Mouse (Mus musculus): ENCODE measurements at regions not wholly inside any gene's neighbourhood (a gene's known extent, or its start where the extent isn't known, plus 50 kb on each side); places are given as distances from the start of the nearest gene placed in this dataset.
A peak's percentile ranks its signal among the peaks of the same experiment; 100 is the strongest.

DNA sequence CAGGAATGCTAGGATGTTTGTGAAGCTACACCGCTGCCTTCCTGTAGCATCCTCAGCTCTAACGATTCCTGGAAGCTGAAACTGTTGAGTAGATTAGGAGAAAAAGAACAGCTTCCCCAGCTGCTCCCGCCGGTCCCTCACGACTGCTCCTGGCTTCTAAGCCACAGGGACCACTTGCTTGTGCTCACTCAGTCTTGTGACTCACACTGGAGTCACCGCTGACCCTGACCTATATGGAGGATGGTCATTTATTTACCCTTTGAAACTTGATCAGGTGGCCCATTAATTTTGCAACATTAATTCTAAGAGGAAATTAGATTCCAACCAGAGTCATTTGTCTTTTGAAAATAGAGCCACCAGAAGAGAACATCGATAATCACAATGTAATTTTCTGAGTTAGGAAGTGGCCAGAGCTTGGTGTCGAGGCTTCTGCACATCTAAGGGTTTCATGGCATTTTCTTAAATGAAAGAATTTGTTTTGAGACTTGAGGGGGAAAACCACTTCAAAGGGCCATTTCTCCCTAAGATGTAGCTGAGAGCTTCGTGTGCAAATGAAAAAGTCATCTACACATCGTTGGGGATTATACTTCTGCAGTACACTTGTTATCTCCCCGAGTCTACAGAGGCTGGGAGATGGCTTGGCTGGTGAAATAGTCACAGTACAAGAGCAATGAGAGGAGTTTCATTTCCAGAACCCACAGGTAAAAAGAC is 153.8 kb upstream of the Runx1 start:
- DNase-seq (ENCODE audit: extremely low spot score, low spot score) = no peak

DNA sequence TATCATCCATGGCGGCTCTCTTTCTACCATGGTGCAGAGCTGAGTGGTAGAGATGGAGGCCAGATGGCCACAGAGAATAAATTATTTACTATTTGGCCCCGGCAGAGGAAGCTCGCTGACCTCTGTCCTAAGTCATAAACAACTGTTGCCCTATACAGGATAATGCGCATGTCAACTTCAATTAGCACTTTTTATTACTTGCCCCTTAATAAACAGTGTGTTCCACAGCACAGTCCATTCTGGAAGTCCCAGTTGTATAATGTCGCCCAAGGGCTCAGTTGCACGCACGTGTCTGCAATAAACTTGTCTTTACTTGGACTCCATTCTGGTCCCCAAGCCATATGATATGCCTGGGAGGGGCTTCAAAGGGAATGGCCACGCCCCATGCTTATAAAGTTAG is 150.1 kb upstream of the Runx1 start:
- DNase-seq (ENCODE audit: extremely low spot score, low spot score) = no peak

DNA sequence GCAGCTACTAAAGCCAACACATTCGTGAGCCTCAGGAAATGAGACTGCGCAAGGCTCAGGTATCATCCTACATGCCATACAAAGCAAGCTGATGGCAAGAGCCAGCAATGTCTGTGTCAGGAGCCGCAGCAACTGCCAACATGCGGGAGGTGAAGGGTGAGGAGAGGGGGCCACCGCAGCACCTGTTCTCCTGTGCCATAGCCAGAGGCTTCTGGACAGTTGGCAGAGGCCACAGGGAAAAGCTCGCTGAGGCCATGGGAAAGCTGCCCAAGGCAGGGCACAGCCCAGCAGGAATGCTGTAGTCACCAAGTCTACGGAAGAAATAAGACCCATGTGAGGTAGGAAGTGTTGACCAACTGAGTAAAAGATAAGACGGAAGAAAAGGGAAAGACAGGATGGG is 149.1 kb upstream of the Runx1 start:
- no peak for DNase-seq (ENCODE audit: extremely low spot score, low spot score)

DNA sequence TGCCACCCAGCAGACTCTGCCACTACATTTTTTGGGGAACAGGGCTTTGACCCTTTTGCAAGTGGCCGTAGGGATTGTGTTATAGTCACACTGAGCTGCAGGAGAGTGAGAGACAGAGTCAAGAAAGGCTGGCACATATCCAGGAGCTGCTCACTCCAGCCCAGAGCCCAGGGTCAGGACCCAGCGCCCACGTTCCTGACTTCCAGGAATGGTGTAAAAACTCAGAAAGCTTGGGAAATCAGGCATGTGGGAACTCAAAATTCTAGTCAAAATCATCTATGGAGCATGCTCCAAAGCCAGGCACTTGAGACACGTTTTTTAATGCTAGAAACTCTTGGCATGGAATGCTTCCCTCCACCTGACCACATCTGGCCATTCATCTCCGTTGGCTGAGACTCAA is 146.7 kb upstream of the Runx1 start:
- DNase-seq (ENCODE audit: extremely low spot score, low spot score) = no peak

DNA sequence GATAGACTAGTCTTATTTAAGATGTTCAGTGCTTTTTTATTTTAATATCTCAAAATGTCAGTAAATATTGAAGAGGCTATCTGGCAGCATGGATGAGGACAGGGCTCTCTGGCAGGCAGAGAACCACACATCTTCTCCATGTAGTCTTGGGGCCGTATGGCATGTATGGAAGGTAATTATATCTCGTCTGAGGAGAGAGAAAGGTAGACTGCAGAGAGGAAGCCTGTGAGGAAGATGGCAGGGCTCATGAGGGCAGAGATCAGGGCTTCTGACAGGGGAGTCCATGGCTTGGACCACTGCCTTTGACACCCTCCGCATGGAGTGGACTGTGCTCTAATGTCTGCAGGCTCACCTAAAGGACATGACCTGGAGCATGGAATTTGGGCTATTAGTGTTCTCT is 146.0 kb upstream of the Runx1 start:
- DNase-seq (ENCODE audit: extremely low spot score, low spot score) = no peak

DNA sequence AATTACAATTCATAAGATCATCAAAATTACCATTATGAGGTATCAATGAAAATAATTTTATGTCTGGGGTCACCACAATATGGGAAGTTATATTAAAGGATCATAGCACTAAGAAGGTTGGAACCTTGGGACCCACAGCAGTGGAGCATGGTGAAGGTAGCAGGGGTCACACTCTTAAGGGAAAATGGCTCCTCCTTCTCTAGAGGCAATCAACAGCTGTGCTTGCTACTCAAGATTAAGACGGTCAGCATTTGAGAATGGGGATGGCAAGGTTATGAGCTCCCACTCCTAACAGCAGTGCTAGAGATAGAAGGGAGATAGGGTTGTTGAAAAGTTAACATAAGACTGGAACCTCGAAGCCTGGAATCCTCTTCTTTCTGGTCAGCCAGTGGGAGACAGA is 144.6 kb upstream of the Runx1 start:
- DNase-seq (ENCODE audit: extremely low spot score, low spot score) = no peak

DNA sequence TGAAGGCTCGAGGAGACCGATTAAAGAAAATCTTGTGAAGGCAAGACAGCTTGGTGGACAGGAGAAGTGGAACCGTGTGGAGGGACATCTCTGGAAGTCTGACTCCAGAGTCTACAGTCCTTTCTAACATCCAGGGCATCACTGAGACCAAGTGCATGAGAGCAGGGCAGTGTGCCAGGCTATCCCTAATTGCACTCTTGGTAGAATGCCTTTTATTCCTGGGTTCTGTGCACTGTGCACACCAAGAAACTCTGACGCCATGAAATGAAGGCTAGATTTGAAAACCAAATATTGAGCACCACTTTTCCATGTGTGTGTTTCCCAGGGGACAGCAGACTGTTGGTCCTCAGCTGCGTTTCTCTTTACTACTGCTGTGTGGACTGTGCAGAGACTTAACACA is 143.1 kb upstream of the Runx1 start:
- DNase-seq (ENCODE audit: extremely low spot score, low spot score) = no peak

DNA sequence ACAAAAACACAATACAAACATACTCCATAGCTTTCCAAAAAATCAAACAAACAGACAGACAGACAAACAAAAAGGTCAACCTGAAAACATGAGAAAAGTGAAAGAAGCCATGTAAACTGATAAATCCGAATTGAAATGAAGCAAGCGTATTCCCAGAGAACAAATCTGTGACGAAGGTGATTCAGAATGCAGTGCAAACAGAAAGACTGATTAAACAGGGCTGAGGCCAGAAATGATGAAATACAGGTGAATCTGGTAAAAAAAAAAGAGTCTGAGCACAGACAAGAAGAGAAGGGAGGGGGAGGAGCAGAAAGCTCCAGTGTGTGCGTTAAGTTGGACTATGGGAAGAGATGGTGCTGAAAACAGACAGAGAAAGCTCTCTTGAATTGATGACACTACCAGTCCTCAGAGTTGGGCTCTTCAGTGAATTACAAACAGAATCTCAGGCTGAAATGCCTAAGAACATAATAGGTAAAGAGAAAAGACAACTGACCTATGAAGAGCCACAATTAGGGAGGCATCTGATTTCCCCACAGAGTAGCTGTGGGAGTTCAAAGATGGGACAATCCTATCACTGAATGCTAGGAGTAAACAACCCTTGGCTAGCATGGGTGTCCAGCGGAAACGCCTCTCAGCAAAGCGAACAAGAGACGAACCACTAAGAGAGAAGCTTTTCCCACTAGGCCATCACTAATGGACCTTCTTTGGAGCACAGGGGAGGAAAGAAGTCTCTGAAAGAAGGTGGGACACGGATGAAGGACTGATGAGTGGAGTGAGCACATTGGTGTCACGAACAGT is 140.3 kb upstream of the Runx1 start:
- DNase-seq (ENCODE audit: extremely low spot score, low spot score) = no peak

DNA sequence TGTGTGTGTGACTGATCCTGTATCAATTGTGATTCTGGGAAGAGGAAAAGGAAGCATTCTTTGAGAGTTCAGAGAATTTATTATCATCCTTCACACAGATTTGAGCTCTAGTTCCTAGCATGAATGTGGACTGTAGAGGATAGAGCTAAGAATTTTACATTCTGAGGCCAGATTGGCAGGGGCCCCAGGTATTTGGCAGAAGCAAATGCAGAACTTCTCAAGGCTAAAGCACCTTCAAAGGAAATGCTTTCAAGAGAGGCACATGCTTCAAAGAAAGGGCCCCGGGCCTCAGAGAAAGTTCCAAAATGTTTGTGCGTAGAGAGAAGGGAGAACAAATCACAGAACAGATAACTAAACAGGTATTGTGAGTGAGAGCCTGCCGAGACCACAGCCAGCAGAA is 139.7 kb upstream of the Runx1 start:
- no peak for DNase-seq (ENCODE audit: extremely low spot score, low spot score)

DNA sequence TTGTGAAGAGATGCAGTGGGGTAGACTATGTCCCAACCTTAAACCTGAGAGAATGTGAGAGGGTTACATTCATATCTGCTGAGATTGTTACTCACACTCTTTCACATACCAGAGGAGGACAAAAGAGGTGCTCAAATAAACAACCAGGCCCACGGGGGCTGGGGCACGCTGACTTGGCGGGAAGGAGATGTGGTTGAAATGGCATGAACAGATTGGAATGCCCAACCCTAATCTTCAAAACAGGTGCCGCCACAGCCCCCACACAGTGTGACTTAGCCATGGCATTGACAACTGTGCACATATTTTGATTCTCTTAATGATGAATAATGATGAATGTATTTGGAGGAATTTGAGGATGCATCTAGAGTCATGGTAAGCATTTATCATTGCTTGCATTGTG is 137.6 kb upstream of the Runx1 start:
- DNase-seq (ENCODE audit: extremely low spot score, low spot score) = no peak

DNA sequence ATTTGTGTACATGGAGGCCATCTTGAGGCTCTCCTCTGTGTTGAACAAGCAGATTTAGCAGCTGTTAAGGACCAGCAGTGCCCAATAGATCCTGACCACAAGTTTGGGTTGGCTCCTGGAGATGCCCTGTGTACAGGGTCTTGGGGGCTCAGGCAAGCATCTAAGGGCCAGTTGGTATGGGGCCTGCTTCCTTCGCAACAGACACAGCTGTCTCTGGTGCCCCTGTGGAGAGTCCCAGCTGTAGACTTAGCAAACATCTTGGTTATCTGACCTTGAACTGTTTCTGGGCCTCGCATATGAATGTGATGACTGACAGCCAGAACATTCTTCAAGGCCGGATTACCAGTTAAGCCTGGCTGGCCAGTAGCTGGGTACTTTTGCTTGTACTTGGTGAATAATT is 135.4 kb upstream of the Runx1 start:
- DNase-seq (ENCODE audit: extremely low spot score, low spot score) = no peak

DNA sequence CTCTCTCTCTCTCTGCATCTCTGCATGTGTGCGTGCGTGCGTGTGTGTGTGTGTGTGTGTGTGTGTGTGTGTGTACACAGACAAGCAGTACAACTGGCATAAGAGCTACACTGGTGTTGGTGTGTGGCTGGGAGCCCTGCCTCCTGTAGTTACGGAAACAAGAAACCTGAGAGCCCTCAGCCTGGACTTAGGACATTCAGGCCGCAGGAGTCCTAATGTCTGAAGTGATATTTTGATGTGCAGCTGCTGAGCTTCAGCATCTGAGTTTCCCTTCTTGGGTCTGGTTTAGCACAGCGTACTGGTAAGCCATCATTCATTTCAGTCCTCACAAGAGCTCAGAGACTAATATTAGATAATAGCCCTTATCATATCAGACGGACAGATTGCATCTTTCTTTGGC is 134.8 kb upstream of the Runx1 start:
- DNase-seq (ENCODE audit: extremely low spot score, low spot score) = no peak

DNA sequence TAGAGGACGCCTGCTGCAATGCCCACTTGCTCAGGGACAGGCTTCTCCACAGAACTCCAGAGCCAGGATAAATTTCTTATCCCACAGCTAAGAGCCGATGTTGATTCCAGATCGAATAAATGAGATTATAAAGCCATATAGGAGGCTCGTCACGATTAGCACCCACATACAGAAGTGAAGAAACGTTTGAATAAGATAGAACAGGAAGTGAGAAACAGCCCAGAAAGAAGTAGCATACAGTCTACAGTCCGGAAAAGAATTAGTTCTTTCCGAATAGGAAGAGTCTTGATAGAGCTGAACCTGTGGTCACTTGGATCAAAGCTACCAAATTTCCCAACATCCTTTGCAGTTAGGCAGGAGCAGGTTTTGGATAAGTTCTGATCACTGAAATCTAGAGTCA is 133.0 kb upstream of the Runx1 start:
- DNase-seq (ENCODE audit: extremely low spot score, low spot score) = no peak

DNA sequence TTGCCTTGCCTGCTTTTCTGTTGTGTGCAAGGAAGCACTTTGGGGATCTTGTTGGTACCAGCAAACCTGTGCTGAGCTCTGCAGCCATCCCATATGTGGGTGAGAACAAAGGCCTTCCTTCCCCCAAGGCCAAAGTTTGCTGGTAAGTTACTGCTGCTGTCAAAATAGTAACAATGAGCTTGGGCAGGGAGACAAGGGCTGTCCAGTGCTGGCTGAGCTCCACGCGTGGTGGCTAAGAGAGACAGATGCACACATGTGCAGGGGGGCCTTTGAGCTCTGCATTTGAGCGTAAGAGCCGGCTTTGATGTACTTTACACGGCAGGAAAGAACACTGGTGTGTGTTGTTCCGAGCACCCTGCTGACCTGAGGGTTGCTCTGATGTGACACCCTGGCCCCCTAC is 132.2 kb upstream of the Runx1 start:
- DNase-seq (ENCODE audit: extremely low spot score, low spot score) = no peak

DNA sequence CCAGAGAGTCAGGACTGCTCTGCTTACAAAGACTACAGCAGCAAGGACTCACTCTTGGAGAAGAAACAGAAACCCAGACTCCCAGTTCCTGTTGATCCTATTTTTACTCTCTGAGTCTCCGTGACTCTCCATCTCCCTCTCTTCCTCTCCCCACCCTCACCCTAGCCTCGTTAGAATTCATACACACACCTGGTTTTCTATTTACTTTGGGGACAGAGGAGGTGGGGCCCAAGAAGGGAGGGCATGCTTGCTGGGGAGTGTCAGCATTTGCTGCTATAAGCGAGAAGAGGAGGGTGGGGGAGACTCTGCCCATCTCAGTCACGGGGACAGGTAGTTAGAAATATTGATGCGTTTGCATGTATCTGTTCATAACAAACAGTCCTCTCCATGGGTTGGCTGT is 129.6 kb upstream of the Runx1 start:
- no peak for DNase-seq (ENCODE audit: extremely low spot score, low spot score)

DNA sequence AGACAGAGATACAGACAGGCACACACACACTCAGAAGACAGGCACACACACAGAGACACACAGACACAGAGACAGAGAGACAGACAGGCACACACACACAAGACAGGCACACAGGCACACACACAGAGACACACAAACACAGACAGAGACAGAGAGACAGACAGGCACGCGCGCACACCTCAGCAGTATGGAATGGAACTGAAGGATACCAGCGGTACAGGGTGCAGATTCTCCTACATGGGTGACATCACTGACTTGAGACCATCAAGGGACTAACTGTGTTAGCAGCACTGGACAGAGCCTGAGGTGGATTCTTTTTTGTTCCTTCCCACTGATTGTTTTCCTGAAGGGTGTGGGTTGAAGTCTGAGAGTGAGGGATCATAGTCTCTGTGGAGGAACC is 129.1 kb upstream of the Runx1 start:
- DNase-seq (ENCODE audit: extremely low spot score, low spot score) = no peak

DNA sequence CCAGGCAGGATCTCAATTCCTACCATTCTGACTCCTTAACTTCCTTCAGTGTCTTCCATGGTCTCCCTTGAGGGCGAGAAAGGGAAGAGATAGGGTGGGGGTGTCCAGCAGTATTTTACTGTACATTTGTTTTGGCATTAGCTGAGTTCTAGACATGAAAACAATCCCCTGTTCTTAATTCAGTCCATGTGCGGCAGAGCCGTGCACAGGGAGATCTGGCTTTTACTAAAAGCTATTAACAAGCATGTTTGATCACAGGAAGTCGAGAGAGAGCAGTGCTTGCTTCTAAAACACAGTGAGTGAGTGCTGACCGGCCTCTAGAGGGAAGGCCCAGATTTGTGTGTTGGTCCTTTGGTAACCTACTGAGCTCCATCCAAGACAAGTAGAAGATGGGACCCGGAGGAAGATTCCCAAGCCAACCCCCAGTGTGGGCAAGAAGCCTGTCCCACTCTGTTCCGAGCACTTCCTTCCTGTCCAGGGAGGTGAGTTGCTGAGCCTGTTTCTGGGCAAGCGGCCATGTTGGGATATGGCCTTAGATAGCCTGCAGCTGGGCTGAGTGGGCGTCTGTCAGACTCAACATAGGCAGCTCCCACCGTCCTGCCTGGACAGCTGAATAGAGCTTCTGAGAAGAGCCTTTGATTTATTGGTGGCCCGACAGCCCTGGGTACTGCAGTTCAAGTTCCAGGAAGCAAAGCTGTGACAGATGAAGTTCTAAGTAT is 128.1 kb upstream of the Runx1 start:
- peak; percentile 43 for DNase-seq (ENCODE audit: extremely low spot score, low spot score)

DNA sequence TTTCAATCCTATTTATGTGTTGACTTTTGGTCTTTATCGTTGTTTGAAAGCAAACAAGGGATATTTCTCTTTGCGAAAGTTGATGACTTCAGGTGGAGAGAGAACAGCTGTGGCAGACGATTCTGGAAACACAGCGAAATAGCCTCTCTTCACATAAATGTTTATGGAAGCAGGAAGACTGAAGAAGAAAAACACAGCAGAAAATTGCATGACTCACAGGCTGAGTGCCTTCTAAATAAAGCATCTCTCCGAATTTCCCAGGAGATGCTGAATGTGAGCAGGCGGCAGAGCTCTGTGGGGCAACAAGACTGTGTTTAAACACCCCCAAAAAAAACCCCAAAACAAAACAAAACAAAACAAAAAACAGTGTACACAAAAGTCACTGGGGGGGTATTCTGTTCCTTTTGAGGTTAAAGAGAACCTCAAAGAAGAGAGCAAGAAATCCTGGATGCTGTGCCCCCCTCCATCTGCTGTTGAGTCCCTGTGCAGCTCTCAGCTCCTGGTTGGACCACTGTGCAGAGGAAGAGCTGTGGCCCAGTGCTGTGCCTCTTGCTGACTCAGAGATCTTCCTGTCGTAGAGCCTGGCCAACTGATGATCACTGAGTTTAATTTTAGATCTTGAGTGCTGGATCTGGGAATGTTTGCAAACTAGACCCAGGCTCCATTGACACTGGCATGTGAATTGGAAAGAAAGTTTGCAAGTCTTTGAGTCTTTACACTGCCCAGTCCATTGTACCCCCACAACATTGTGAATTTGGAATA is 126.6 kb upstream of the Runx1 start:
- no peak for DNase-seq (ENCODE audit: extremely low spot score, low spot score)

DNA sequence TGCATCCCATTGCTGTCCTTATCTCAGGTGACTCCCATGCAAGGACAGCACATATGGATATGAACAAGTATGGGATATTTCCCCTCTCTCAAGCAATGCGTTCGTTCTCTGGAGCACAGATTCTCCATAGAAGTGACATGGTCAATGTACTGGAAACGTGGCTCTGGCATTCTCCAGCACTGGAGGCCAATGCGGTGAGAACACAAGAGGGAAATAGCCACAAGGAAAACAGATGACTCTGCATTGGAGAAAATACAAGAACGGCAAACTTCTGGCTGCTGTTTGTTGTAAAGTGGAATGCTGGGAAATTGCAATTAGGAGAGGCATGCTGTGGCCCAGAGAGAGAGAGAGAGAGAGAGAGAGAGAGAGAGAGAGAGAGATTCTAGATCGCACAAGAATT is 125.6 kb upstream of the Runx1 start:
- DNase-seq (ENCODE audit: extremely low spot score, low spot score) = no peak

DNA sequence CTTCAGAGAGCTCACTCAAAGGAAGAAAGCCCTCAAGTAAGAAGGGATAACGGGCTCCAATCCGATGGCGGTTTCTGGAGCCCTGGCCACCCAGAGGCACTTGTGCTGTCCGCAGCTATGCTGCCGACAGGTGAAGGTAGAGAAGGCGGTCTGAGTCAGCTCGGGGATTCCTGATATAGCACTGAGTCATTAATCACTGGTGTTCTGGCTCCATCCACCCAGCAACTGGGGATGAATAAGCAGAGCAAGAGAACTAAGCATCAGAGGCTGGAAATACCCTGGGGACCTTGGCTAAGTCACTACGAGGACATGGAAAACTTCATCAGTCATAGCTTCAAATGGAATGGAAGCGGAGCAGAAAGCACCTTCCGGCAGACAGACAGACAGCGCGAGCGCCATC is 122.5 kb upstream of the Runx1 start:
- no peak for DNase-seq (ENCODE audit: extremely low spot score, low spot score)

DNA sequence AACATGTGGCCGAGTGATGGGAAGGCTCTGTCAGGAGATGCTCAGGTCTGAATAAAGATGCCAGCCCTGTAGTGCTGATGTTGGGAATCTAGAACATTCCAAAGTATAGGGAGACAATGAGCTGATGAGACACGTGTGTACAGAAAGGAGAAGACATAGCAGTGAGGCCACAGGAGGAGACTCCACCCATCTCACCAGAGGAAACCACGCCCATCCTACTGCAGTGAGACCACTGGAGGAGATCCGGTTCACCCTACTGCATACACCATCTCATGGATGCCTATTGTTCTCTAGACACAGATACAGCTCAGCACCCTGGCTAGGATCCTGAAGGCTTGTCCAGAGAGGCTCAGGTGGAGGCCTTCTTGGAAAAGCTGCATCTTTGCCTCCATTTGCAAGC is 120.6 kb upstream of the Runx1 start:
- no peak for DNase-seq (ENCODE audit: extremely low spot score, low spot score)

DNA sequence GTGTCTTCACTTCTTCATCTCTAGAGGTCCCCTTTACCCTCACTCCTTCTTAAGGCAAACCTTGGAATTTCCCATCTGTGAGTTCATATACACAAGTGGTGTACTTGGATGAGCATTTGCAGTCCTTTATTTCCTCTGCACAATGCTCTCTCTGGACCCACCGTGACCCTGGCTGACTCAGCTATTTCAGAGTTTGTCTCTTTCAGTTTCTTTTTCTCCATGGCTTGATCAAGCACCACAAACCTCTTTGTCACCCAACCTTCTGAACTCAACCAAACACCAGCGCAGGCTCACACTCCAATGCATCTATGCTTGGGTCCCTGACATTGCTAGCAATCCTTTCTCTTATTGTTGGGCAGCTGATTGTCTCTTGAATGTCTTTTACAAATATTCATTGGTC is 118.0 kb upstream of the Runx1 start:
- DNase-seq (ENCODE audit: extremely low spot score, low spot score) = no peak

Data from neural tube, embryonic 10.5 days (tissue).